Comparison of ENCODE assay signal across 13 mouse cellular contexts in genomic region chr7:44676611-44677010, GRCm38 (mm10). TPM values are rescaled to one million over a fixed set of nuclear protein-coding genes. Genes with fewer than 3 reads are reported as not detected.
A peak's percentile ranks its signal among the peaks of the same experiment; 100 is the strongest.
DNase-seq lines count a peak whose midpoint lies in the region; ATAC-seq and TF ChIP-seq lines count a peak whose summit lies in the region.
"Had no signal": no experiment of that assay in that cellular context is flagged by ENCODE, and none has a peak within 500 bp of the region (broad histone marks: within the 10 kb centered on the region; RNA-seq: fewer than 3 reads in every experiment).

No protein-coding gene starts in this region.

- H3K4me3 ChIP-seq in liver, postnatal 0 days (ENCODE audit: low read depth, low read length): no peak overlapping the region
- H3K4me3 ChIP-seq: myocyte had no signal

- H3K4me2 ChIP-seq in liver, postnatal 0 days (ENCODE audit: low read depth, low read length): no peak overlapping the region

- H3K9me3 ChIP-seq in liver, postnatal 0 days (ENCODE audit: low read length): 0 out of 2 replicates have a peak, but pooled peaks cover 4% of the 10 kb centered on the region

- H3K36me3 ChIP-seq in liver, postnatal 0 days (replicated peaks; ENCODE audit: insufficient read depth, low read length): no peaks in the 10 kb centered on the region

- no peak for TF ChIP-seq EP300 in liver, postnatal 0 days (IDR thresholded peaks at IDR 0.05; ENCODE audit: low read depth)

- TF ChIP-seq CTCF in liver, postnatal 0 days (IDR thresholded peaks at IDR 0.05; ENCODE audit: low read depth): no peak

- intact Hi-C loops in heart, postnatal 25 days (cut with DNase I): no loop called here

- H3K4me1 ChIP-seq in liver, postnatal 0 days (ENCODE audit: insufficient read depth): 0 out of 2 replicates have a peak, but pooled peaks cover 2% of the 10 kb centered on the region

- ATAC-seq in liver, postnatal 0 days: no peak

- 52% methylated on average over 2 of the region's 2 CpGs for WGBS in liver, postnatal 0 days (ENCODE audit: insufficient replicate concordance)

- DNase-seq in layer of hippocampus, adult 18-20 months (ENCODE audit: low spot score in 2 of 2): peak; percentile 55 to 73
- no peak for DNase-seq in layer of hippocampus, postnatal 25 days (ENCODE audit: extremely low spot score in 1 of 2, low spot score in 1 of 2)
- peak; percentile 51 to 72 for DNase-seq in cerebellum, postnatal 10 days
- peak; percentile 32 for DNase-seq in heart, postnatal 25 days (ENCODE audit: low spot score)
- DNase-seq in lung, postnatal 36 days: peak; percentile 58
- no peak for DNase-seq in adrenal gland, postnatal 10 days
- no peak for DNase-seq in natural killer cell, adult 2 months (ENCODE audit: low spot score in 2 of 2)
- DNase-seq in liver, postnatal 0 days: no peak

- H3K27me3 ChIP-seq in liver, postnatal 0 days (ENCODE audit: insufficient read depth, low read length): no peaks in the 10 kb centered on the region

- no peak overlapping the region for H3K9ac ChIP-seq in liver, postnatal 0 days (replicated peaks)
- H3K9ac ChIP-seq: liver, embryonic 14.5 days had no signal

- no peak overlapping the region for H3K27ac ChIP-seq in liver, postnatal 0 days (ENCODE audit: low read depth)
- H3K27ac ChIP-seq: liver, embryonic 14.5 days had no signal

RNA-seq across cellular contexts. Expression of gene Myh14, which starts 6.0 kb away (rescaled TPM):
- 10 to 100 TPM; 31.4 to 33.4 TPM for total RNA-seq in layer of hippocampus, adult 18-20 months (2021)
- total RNA-seq in layer of hippocampus, postnatal 25 days (2021): 10 to 100 TPM; 25.0 to 31.0 TPM
- 10 to 100 TPM; 72.2 to 80.8 TPM for total RNA-seq in heart, postnatal 25 days (2021)
- total RNA-seq in adrenal gland, postnatal 10 days (2021): 1 to 10 TPM; 5.5 to 9.8 TPM
- 1.5 and 2.1 TPM in 2 replicates for polyA plus RNA-seq in liver, postnatal 0 days (2015; fragmentation: Nextera tagmentation; extraction: Ambion mirVana)

RNA-seq across cellular contexts. Expression of gene Izumo2, which starts 31.9 kb away (rescaled TPM):
- not detected for total RNA-seq in layer of hippocampus, adult 18-20 months (2021)
- total RNA-seq in layer of hippocampus, postnatal 25 days (2021): not detected
- not detected for total RNA-seq in heart, postnatal 25 days (2021)
- total RNA-seq in adrenal gland, postnatal 10 days (2021): not detected
- not detected in 2 replicates for polyA plus RNA-seq in liver, postnatal 0 days (2015; fragmentation: Nextera tagmentation; extraction: Ambion mirVana)
- polyA plus RNA-seq: embryonic facial prominence, embryonic 11.5 days; heart, embryonic 16.5 days; liver, embryonic 14.5 days; myocyte; stomach, embryonic 16.5 days had no signal

Comparison
In these comparisons a context has a peak if more than half of its experiments do, and no peak if none do; other contexts are left out.
1. DNase-seq: peak in layer of hippocampus, adult 18-20 months (2 of 2), cerebellum, postnatal 10 days (2 of 2), heart, postnatal 25 days (single experiment) and lung, postnatal 36 days (single experiment); none in layer of hippocampus, postnatal 25 days (0 of 2), adrenal gland, postnatal 10 days (single experiment), natural killer cell, adult 2 months (0 of 2) and liver, postnatal 0 days (single experiment).